Mouse (Mus musculus): ENCODE measurements around the gene Pde4c. TPM values are rescaled to one million over a fixed set of nuclear protein-coding genes. Genes with fewer than 3 reads are reported as not detected.
A peak's percentile ranks its signal among the peaks of the same experiment; 100 is the strongest.

Gene Pde4c
- polyA plus RNA-seq, 1 experiment from 2014 or later = 0.19 TPM

DNA sequence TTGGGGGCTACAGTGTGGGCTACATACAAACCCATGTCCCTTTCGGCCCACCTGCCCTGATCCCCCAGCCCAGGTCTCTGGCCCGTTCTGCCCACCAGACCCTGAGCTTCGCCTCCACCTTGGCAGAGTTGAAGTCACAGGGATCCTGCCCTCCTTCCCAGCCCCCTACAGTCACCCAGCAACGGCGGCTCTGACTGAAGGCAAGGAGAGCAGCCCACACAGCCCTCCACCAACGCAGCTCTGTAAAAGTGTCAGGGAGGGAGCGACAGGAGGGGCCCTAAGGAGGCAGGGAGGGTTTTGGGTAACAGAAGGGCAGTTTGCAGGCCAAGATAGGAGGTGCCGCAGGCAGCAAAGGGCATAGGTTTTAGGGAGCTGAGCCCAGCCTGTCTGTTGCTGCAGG lies 67.3 kb downstream of the Pde4c start:
- Histone ChIP-seq H3K4me2 (replicated peaks) (peak overlapping the region; percentile 78), H3K9me3 (no peaks in the 10 kb centered on the region), H3K36me3 (peaks cover 33% of the 10 kb centered on the region), H3K4me1 (peaks cover 26% of the 10 kb centered on the region), H3K27me3 (replicated peaks) (peaks cover 9% of the 10 kb centered on the region; the same call in 1 of the 2 replicates), H3K27ac (no peak overlapping the region), H3K4me3 (no peak overlapping the region; the same call in 1 of the 2 replicates), H3K9ac (peak overlapping the region; percentile 77)
- ATAC-seq (ENCODE audit: low FRiP score, low read depth) = no peak
- WGBS = 65% methylated on average over 8 of the region's 8 CpGs

DNA sequence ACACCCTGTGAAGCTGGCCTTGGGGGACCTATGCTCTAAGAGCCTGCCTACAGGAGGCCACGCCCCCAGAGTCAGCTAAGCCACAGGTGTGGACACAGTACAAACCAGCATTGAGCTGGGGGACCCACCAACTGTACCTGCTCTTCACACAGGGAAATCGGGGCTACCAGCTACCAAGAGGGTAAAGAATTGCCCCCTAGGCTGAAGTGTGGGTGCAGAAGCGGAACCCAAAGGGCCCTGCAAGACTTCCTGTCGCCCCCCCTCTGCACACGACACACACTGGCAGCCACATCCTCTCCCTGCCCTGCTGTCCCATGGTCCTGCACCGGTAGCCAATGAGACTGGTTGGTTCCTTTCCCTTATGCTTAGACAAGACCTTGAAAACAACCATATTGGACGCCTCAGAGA lies 67.8 kb downstream of the Pde4c start:
- 86% methylated on average over 7 of the region's 7 CpGs for WGBS
- no peak overlapping the region for H3K27ac ChIP-seq

DNA sequence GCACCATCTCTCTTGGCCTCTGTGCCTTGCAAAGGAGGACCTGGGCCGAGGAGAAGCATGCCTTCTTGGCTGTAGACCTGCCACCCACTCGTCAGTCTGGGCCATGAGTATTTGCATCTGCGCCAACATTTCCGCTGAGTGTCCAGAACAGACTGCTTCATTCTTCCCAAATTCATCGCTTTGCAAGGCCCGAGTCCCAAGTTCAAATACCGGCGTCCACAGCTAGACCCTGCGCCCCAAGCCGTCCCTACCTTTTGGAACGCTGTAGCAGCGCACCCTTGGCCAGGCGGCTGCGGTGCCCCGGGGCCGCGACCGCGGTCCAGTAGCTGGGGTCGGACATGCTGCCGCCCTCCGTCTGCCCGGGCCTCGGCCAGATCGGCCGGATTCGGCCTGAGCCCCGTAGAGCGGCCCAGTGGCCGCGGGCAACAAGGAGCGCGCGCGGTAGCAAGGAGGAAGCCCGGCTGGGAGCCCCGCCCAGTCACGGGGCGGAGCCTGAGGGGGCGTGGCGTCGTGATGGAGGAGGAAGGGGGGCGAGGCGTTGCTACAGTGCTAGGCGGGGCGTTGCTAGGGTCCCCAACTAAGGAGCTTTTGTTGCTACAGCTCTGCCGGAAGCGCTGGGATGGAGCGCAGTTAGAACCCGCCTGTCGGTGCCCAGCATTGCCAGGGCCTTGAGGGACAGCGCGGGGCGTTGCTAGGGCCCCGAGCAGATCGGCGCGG lies 68.6 kb downstream of the Pde4c start:
- 7% methylated on average over 58 of the region's 58 CpGs for WGBS
- no peaks in the 10 kb centered on the region for H3K9me3 ChIP-seq
- ATAC-seq (ENCODE audit: low FRiP score, low read depth) = peak; percentile 83
- peak overlapping the region; percentile 61 for H3K4me3 ChIP-seq
- peaks cover 9% of the 10 kb centered on the region; the same call in 1 of the 2 replicates for H3K27me3 ChIP-seq (replicated peaks)
- H3K9ac ChIP-seq = peak overlapping the region; percentile 77
- peak overlapping the region; percentile 78 for H3K4me2 ChIP-seq (replicated peaks)
- H3K27ac ChIP-seq = peak overlapping the region; percentile 65
- H3K4me1 ChIP-seq = peaks cover 30% of the 10 kb centered on the region
- peaks cover 20% of the 10 kb centered on the region for H3K36me3 ChIP-seq

More for the DNA sequence above, 67.8 kb downstream of the Pde4c start:
- Histone ChIP-seq H3K4me3 (no peak overlapping the region; the same call in 1 of the 2 replicates), H3K36me3 (peaks cover 29% of the 10 kb centered on the region), H3K4me1 (peaks cover 26% of the 10 kb centered on the region), H3K9ac (peak overlapping the region; percentile 77), H3K4me2 (replicated peaks) (peak overlapping the region; percentile 78), H3K9me3 (no peaks in the 10 kb centered on the region), H3K27me3 (replicated peaks) (peaks cover 9% of the 10 kb centered on the region; the same call in 1 of the 2 replicates)
- no peak for ATAC-seq (ENCODE audit: low FRiP score, low read depth)

GRCm38 (mm10) chr8:70792700-70793099 lies 69.2 kb downstream of the Pde4c start:
- Histone ChIP-seq H3K4me2 (replicated peaks) (peak overlapping the region; percentile 78), H3K4me3 (peak overlapping the region; percentile 61), H3K27me3 (replicated peaks) (peaks cover 10% of the 10 kb centered on the region; the same call in 1 of the 2 replicates), H3K36me3 (peaks cover 15% of the 10 kb centered on the region), H3K9ac (peak overlapping the region; percentile 77), H3K4me1 (peaks cover 32% of the 10 kb centered on the region), H3K9me3 (no peaks in the 10 kb centered on the region), H3K27ac (peak overlapping the region; percentile 65)
- under 1% methylated on average over 20 of the region's 20 CpGs for WGBS
- no peak; the same call in 1 of the 2 replicates for ATAC-seq (ENCODE audit: low FRiP score, low read depth)

- 88% methylated on average over 2 of the region's 2 CpGs for WGBS
- 0 out of 2 replicates have a peak, but pooled peaks cover 6% of the 10 kb centered on the region for H3K36me3 ChIP-seq
- H3K9me3 ChIP-seq = no peaks in the 10 kb centered on the region
- H3K27ac ChIP-seq = no peak overlapping the region
- 0 out of 2 replicates have a peak overlapping the region, but pooled peaks have one; percentile 78 for H3K4me2 ChIP-seq (replicated peaks)
- peaks cover 38% of the 10 kb centered on the region for H3K4me1 ChIP-seq
- H3K9ac ChIP-seq = no peak overlapping the region
- no peak overlapping the region for H3K4me3 ChIP-seq
- peaks cover 25% of the 10 kb centered on the region for H3K27me3 ChIP-seq (replicated peaks)
- ATAC-seq (ENCODE audit: low FRiP score, low read depth) = no peak
These were observed 70.7 kb downstream of the Pde4c start for GRCm38 (mm10) chr8:70794215-70794614.

DNA sequence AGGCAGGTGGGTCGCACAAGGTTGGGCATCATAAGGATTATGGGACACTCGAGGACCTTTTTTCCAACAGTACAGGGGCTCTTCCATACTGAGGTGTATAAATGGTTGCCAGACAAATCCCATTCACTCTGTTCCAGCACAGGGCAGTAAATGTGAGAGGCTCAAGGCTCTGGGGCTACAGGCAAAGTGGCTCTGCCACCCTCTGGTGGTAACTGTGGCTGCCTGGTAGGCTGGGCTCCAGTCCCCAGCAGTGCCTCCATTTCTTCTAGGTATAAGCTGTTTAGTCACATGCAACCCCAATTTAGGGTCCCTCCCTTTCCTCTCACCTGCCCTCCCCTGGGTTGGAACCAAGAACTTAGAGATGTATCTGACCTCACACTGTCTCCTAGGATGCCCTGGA lies 71.8 kb downstream of the Pde4c start:
- WGBS = 85% methylated on average over 2 of the region's 2 CpGs
- Histone ChIP-seq H3K4me2 (replicated peaks) (no peak overlapping the region), H3K9me3 (no peaks in the 10 kb centered on the region), H3K4me3 (no peak overlapping the region), H3K4me1 (peaks cover 38% of the 10 kb centered on the region), H3K27me3 (replicated peaks) (peaks cover 31% of the 10 kb centered on the region), H3K36me3 (no peaks in the 10 kb centered on the region), H3K9ac (no peak overlapping the region), H3K27ac (no peak overlapping the region)
- ATAC-seq (ENCODE audit: low FRiP score, low read depth) = no peak

DNA sequence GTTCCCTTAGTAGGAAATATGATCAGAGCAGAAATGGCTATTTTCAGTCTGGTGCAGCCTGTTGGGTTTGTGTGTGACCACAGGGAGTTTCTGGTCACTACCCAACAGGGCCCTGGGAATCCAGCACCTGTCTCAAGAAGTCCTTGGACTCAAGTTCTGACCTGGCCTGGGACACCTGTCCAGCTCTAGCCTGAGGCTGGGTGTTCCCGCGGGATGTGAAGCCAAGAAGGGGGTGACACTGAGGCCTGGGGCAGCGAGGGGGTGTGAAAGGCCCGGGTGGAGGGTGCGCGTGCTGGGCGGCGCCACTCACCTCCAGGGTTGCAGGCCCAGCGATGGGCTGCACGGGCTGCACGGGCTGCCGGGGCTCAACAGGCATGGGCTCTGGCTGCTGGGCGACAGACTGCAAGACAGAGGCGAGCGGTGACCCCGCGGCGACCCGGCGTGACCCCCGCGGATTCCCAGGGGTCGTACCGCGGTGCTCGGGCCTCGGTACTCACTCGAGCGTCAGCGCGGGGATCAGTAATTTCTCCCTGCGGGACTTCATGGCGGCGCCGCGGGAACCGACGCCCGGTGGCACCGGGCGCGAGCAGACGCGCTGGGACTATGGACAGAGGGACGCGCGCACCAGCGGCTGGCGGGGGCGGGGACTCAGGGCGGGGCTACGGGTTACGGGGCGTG lies 73.0 kb downstream of the Pde4c start:
- ATAC-seq (ENCODE audit: low FRiP score, low read depth) = peak; percentile 2; the same call in 1 of the 2 replicates
- 2% methylated on average over 54 of the region's 54 CpGs for WGBS
- no peaks in the 10 kb centered on the region for H3K36me3 ChIP-seq
- H3K9ac ChIP-seq = peak overlapping the region; percentile 65
- H3K4me2 ChIP-seq (replicated peaks) = peak overlapping the region; percentile 84
- peaks cover 31% of the 10 kb centered on the region for H3K4me1 ChIP-seq
- H3K4me3 ChIP-seq = peak overlapping the region; percentile 52
- H3K27ac ChIP-seq = no peak overlapping the region
- H3K9me3 ChIP-seq = no peaks in the 10 kb centered on the region
- H3K27me3 ChIP-seq (replicated peaks) = peaks cover 31% of the 10 kb centered on the region

DNA sequence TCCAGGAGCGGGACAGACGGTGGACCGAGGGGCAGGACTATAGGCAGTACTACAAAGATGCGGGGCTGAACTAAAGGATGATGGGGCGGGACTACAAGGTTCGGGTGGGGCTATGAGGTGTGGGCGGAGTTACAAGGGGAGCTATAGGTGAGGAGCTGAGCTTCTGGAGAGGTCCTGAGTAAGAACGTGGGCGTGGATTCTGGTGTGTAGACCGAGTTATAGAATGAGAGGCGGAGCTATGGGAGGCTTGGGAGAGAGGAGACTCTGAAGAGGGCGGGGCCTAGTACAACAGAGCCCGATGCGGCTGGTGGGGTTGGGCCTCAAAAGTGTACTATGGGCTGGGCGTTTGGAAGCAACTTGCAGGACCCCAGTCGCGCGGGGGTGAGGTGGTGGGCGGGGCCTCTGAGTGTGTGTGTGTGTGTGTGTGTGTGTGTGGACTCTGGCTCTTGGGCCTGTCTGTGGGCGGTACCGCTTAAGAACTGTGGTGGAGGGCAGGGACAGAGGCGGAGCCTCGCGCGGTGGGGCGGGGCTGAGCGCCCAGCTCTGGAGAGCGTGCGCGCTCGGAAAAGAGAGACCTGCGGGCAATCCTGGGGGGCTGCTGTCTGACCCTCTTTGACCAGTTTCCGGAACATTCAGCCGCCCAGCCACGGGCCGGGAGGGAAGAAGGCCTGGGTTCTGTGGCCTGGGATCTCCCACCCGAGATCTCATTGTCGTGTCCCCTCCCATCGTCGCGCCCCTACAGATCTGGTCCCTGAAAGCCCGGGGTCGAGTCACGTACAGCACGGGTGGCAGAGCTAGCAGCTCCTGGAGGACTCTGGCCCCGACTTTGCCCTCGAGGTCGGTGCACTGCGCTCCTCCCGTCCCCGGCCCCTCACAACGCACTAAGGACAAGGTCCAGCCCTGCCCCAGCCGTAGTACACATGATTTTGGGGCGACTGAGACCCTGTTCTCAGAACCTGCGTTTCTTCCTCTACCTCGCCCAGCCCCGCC lies 73.9 kb downstream of the Pde4c start:
- peaks cover 37% of the 10 kb centered on the region for H3K27me3 ChIP-seq (replicated peaks)
- ATAC-seq (ENCODE audit: low FRiP score, low read depth) = peak; percentile 81
- H3K4me3 ChIP-seq = peak overlapping the region; percentile 52
- peak overlapping the region; percentile 84 for H3K4me2 ChIP-seq (replicated peaks)
- no peak overlapping the region for H3K27ac ChIP-seq
- peak overlapping the region; percentile 65 for H3K9ac ChIP-seq
- no peaks in the 10 kb centered on the region for H3K36me3 ChIP-seq
- no peaks in the 10 kb centered on the region for H3K9me3 ChIP-seq
- H3K4me1 ChIP-seq = peaks cover 27% of the 10 kb centered on the region
- 1% methylated on average over 57 of the region's 57 CpGs for WGBS

GRCm38 (mm10) chr8:70798281-70798680 lies 74.8 kb downstream of the Pde4c start:
- Histone ChIP-seq H3K9ac (no peak overlapping the region; the same call in 1 of the 2 replicates), H3K9me3 (no peaks in the 10 kb centered on the region), H3K4me1 (peaks cover 18% of the 10 kb centered on the region), H3K36me3 (no peaks in the 10 kb centered on the region), H3K4me2 (replicated peaks) (peak overlapping the region; percentile 84), H3K4me3 (peak overlapping the region; percentile 52), H3K27ac (no peak overlapping the region), H3K27me3 (replicated peaks) (peaks cover 44% of the 10 kb centered on the region)
- no peak for ATAC-seq (ENCODE audit: low FRiP score, low read depth)
- WGBS = 13% methylated on average over 15 of the region's 15 CpGs

DNA sequence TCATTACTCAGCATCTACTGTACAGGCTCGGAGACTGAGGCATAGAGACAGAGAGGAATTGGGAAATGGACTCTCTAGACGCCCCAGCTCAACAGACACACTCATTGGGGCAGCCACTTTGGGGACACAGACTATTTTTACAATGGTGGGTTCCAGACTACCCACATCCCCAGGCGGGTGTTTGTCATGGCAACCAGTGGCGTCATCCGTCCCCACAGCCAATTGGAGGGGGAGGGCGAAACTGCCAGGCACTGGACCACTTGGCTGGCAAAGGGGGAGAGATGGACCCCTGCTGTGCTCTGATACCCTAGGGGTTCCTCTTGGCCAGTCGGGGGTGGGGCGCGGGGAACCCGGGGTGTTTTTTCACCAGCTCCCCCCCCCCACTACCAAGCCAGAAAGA lies 77.1 kb downstream of the Pde4c start:
- H3K9me3 ChIP-seq = no peaks in the 10 kb centered on the region
- H3K27ac ChIP-seq = no peak overlapping the region
- peaks cover 61% of the 10 kb centered on the region for H3K27me3 ChIP-seq (replicated peaks)
- no peak for ATAC-seq (ENCODE audit: low FRiP score, low read depth)
- 45% methylated on average over 10 of the region's 10 CpGs for WGBS
- no peak overlapping the region for H3K4me3 ChIP-seq
- H3K4me2 ChIP-seq (replicated peaks) = no peak overlapping the region
- H3K4me1 ChIP-seq = peaks cover 32% of the 10 kb centered on the region
- no peak overlapping the region for H3K9ac ChIP-seq
- H3K36me3 ChIP-seq = no peaks in the 10 kb centered on the region
